Mouse (Mus musculus) stomach, postnatal 0 days (tissue): Measurements from ENCODE around the gene Cc2d1a. TPM values are rescaled to one million over a fixed set of nuclear protein-coding genes. Genes with fewer than 3 reads are reported as not detected.
A peak's percentile ranks its signal among the peaks of the same experiment; 100 is the strongest.

Experiments used
- ATAC-seq: fragments of 200-750 bp; cut with Nextera tagmentation; 2 replicates; pipeline ENCODE4 v1.8.0; 2017; ENCODE audit not compliant: low FRiP score, low TSS enrichment
- DNase-seq: peaks from one replicate; pipeline ENCODE4 v3.0.0-alpha.2; 2016; ENCODE audit warnings: low spot score
- H3K27ac ChIP-seq: fragments of 300-500 bp; sonication (generic); replicated peaks from 2 replicates; pipeline ENCODE4 v1.5.1; 2014; ENCODE audit warnings: mild to moderate bottlenecking, control low read depth
- H3K27me3 ChIP-seq: fragments of 300-500 bp; sonication (generic); 2 replicates; pipeline ENCODE4 v1.6.1; 2014; ENCODE audit warnings: low read length; ENCODE audit not compliant: control insufficient read depth, insufficient read depth
- H3K36me3 ChIP-seq: fragments of 300-500 bp; sonication (generic); 2 replicates; pipeline ENCODE4 v1.6.1; 2014; ENCODE audit warnings: low read length, mixed read lengths; ENCODE audit not compliant: control insufficient read depth, insufficient read depth
- H3K4me1 ChIP-seq: fragments of 300-500 bp; sonication (generic); replicated peaks from 2 replicates; pipeline ENCODE4 v1.6.1; 2014; ENCODE audit warnings: antibody characterized with exemption; ENCODE audit not compliant: control insufficient read depth, insufficient read depth
- H3K4me2 ChIP-seq: fragments of 300-500 bp; sonication (generic); replicated peaks from 2 replicates; pipeline ENCODE4 v1.6.1; 2014; ENCODE audit warnings: low read depth, mild to moderate bottlenecking, control low read depth, moderate library complexity
- H3K4me3 ChIP-seq: fragments of 300-500 bp; sonication (generic); 2 replicates; pipeline ENCODE4 v1.5.1; 2014; ENCODE audit warnings: low read depth, low read length, control low read depth
- H3K9ac ChIP-seq: fragments of 300-500 bp; sonication (generic); 2 replicates; pipeline ENCODE4 v1.6.1; 2014; ENCODE audit warnings: mild to moderate bottlenecking, low read length, control low read depth, mixed read lengths
- H3K9me3 ChIP-seq: fragments of 300-500 bp; sonication (generic); 2 replicates; pipeline ENCODE4 v1.6.1; 2016; ENCODE audit warnings: low read length; ENCODE audit not compliant: control insufficient read depth
- CTCF ChIP-seq: IDR thresholded peaks from 2 replicates; pipeline ENCODE4 v1.5.1; 2016; ENCODE audit warnings: antibody characterized with exemption, low read depth, mild to moderate bottlenecking, moderate library complexity
- EP300 ChIP-seq: optimal IDR thresholded peaks from 2 replicates; pipeline ENCODE3; 2016; ENCODE audit warnings: antibody characterized with exemption
- WGBS: fragments of 180-500 bp; shearing (Covaris S2); extraction: QIAGEN DNeasy Blood & Tissue Kit; methylation state at CpG from one replicate; pipeline ENCODE4 v1.1.7; 2014; 5-methylcytosine and 5-hydroxymethylcytosine counted together
- polyA plus RNA-seq: library from polyadenylated mRNA; unstranded; fragments of >200 nt; fragmentation: Nextera tagmentation; extraction: Ambion mirVana; gene quantifications from 2 replicates; pipeline ENCODE4 v1.2.1, GENCODE M21; 2015

The Cc2d1a gene
- polyA plus RNA-seq, 1 experiment from 2014 or later = 15.8 TPM

DNA sequence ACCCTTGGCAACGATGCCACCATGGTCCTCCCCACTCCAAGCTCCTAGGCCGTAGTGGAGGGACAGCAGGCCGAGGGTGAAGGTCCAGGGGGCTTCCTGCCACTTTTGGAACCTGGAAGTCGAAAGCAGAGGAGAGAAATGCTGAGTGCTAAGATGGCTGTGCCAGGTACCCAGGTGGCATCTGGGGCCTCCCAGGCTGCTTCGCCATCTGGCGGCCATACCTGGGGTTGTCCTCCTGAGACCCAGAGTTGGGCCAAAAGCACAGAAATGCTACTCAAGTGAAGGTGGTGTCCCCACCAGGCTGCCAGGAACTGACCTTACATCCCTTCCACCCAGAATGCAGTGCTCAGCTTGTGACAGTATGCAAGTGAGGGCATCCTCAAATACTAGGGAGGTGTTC, 26.1 kb upstream of the Cc2d1a start:
- TF ChIP-seq CTCF = peak; percentile 67
- no peak for TF ChIP-seq EP300
- H3K4me2 ChIP-seq = no peak overlapping the region
- H3K4me1 ChIP-seq = no peaks in the 10 kb centered on the region
- H3K36me3 ChIP-seq = peaks cover 5% of the 10 kb centered on the region; the same call in 1 of the 2 replicates
- no peak overlapping the region for H3K4me3 ChIP-seq
- ATAC-seq (peak; percentile 56; the same call in 1 of the 2 replicates), DNase-seq (peak; percentile 53)
- H3K9ac ChIP-seq = no peak overlapping the region
- H3K27me3 ChIP-seq = no peaks in the 10 kb centered on the region
- H3K9me3 ChIP-seq = no peaks in the 10 kb centered on the region
- 78% methylated on average over 6 of the region's 6 CpGs for WGBS
- no peak overlapping the region for H3K27ac ChIP-seq

DNA sequence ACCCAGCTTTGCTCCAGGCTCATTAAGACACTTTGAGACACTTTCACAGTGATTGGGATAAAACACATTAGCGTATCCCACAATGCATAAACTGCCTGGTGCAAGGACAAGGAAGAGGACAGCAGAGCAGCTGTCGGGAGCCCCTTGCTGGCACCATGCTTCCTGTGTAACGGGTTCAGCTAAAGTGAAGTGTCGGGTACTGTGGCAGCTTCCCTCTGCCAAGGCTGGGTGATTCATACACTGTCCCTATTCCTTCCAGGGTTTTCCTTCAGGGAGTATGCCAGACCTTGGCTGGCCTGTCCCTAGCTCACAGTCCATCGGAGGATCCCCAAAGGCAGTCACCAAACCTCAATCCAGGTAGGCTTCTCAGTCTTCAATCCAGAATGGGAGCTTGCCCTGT, 22.4 kb upstream of the Cc2d1a start:
- Histone ChIP-seq H3K27me3 (no peaks in the 10 kb centered on the region), H3K36me3 (peaks cover 5% of the 10 kb centered on the region; the same call in 1 of the 2 replicates), H3K4me2 (no peak overlapping the region), H3K4me3 (no peak overlapping the region), H3K9ac (no peak overlapping the region), H3K9me3 (no peaks in the 10 kb centered on the region), H3K4me1 (no peaks in the 10 kb centered on the region), H3K27ac (no peak overlapping the region)
- TF ChIP-seq EP300 = no peak
- TF ChIP-seq CTCF = no peak
- WGBS = 86% methylated on average over 5 of the region's 5 CpGs
- DNase-seq (no peak), ATAC-seq (no peak)

DNA sequence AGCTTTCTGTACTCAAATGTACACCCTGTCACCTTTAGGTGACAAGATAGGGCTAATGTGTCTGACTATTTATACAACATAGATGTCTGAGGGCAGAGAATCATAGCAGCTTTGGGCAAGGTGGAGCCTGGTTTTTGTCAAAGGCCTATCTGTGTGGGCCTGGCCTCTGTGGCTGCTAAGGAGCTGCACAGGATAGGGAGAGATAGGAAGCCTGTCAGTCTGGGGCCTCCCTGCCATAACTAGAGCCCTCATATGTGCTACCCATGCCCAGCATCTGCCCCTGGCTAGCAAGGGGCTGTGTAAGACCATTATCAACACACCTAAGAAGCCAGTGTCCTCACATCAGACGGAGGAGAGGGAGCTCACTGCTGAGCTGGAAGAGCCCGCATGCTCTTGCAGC, 20.0 kb upstream of the Cc2d1a start:
- no peak overlapping the region for H3K4me3 ChIP-seq
- no peak overlapping the region for H3K4me2 ChIP-seq
- no peaks in the 10 kb centered on the region for H3K4me1 ChIP-seq
- no peak overlapping the region for H3K9ac ChIP-seq
- DNase-seq (no peak), ATAC-seq (no peak)
- TF ChIP-seq EP300 = no peak
- no peak for TF ChIP-seq CTCF
- no peaks in the 10 kb centered on the region for H3K9me3 ChIP-seq
- H3K36me3 ChIP-seq = peaks cover 5% of the 10 kb centered on the region; the same call in 1 of the 2 replicates
- WGBS = 90% methylated on average over 2 of the region's 2 CpGs
- H3K27ac ChIP-seq = no peak overlapping the region
- no peaks in the 10 kb centered on the region for H3K27me3 ChIP-seq

DNA sequence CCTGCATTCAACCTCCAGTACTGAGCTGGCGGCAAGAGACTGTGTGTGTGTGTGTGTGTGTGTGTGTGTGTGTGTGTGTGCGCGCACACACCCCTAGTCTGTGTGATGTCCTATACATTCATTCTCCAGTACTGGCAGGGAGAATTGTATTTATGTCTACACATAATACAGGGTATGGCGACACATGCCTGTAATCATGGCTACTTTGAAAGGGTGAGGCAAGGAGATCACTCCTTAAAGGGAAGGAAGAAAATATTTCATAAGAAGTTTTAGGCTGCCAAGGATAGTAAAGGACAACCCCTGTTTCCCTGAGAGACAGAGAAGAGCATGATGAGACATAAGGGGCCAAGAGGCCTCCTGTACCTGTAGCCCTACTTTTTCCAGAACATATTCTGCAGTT, 9.9 kb upstream of the Cc2d1a start:
- no peak overlapping the region for H3K27ac ChIP-seq
- TF ChIP-seq EP300 = no peak
- TF ChIP-seq CTCF = no peak
- no peak overlapping the region for H3K9ac ChIP-seq
- no peaks in the 10 kb centered on the region for H3K9me3 ChIP-seq
- DNase-seq (no peak), ATAC-seq (no peak)
- H3K4me2 ChIP-seq = no peak overlapping the region
- H3K4me3 ChIP-seq = no peak overlapping the region
- no peaks in the 10 kb centered on the region for H3K36me3 ChIP-seq
- 84% methylated on average over 4 of the region's 4 CpGs for WGBS
- no peaks in the 10 kb centered on the region for H3K4me1 ChIP-seq
- no peaks in the 10 kb centered on the region for H3K27me3 ChIP-seq

DNA sequence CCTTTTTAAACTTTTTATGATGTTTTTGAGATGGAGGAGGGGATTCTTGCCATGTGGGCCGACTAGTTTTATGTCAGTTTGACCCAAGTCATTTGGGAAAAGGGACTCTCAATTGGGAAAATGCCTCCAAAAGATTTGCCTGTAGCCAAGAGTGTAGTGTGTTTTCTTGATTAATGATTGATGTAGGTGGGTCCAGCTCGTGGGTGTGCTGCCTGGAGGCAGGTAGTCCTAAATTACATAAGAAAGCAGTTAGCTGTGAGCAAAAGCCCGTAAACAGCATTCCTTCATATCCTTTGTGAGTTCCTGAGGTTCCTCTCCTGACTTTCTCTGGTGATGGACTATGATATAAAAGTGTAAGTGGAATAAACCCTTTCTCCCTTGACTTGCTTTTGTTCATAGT, 1.4 kb upstream of the Cc2d1a start:
- no peak for ATAC-seq
- WGBS = 55% methylated on average over 3 of the region's 3 CpGs
- Histone ChIP-seq H3K4me1 (peaks cover 5% of the 10 kb centered on the region; the same call in 1 of the 2 replicates), H3K36me3 (no peaks in the 10 kb centered on the region), H3K9ac (no peak overlapping the region), H3K4me2 (no peak overlapping the region), H3K9me3 (no peaks in the 10 kb centered on the region), H3K27ac (no peak overlapping the region), H3K27me3 (no peaks in the 10 kb centered on the region), H3K4me3 (no peak overlapping the region)
- DNase-seq = no peak
- TF ChIP-seq EP300 (no peak), CTCF (no peak)

DNA sequence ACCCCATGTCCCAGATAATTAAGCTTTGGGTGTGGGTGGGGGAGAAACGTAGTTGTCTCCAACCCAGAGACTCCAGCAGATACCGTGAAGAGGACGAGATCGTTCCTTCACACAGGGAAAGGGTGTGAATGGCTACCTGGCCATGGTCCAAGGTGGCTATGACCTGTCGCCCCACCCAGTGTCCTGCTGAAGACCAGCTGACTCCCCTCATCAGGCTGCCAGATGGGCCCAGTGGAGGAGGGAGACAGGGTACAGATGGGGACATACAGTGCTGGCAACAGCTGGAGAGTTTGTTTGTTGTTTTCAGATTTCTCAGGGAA, 755 bp upstream of the Cc2d1a start:
- H3K27me3 ChIP-seq = no peaks in the 10 kb centered on the region
- DNase-seq = no peak
- H3K4me3 ChIP-seq = no peak overlapping the region

More for the DNA sequence above, 755 bp upstream of the Cc2d1a start:
- Histone ChIP-seq H3K36me3 (peaks cover 3% of the 10 kb centered on the region; the same call in 1 of the 2 replicates), H3K4me2 (peak overlapping the region; percentile 92; the same call in 1 of the 2 replicates), H3K9ac (no peak overlapping the region), H3K4me1 (peaks cover 5% of the 10 kb centered on the region; the same call in 1 of the 2 replicates), H3K27ac (no peak overlapping the region), H3K9me3 (no peaks in the 10 kb centered on the region)
- TF ChIP-seq CTCF = no peak
- TF ChIP-seq EP300 = no peak
- no peak for ATAC-seq
- WGBS = 81% methylated on average over 5 of the region's 5 CpGs
